Mouse (Mus musculus) C2C12 (cell line): ENCODE measurements around the gene Mpi.

Source experiments
- CTCF ChIP-seq: IDR thresholded peaks from one replicate; pipeline ENCODE4 v1.5.1; 2011; ENCODE audit not compliant: control insufficient read depth, insufficient read depth, insufficient read length
- FOSL1 ChIP-seq: IDR thresholded peaks from one replicate; pipeline ENCODE4 v1.8.0; 2011; ENCODE audit warnings: mild to moderate bottlenecking, low read length; ENCODE audit not compliant: poor library complexity, insufficient read depth, severe bottlenecking
- MAX ChIP-seq: IDR thresholded peaks from one replicate; pipeline ENCODE4 v1.6.1; 2011; ENCODE audit warnings: mild to moderate bottlenecking, control low read depth
- MYOD1 ChIP-seq: IDR thresholded peaks from one replicate; pipeline ENCODE4 v1.6.1; 2011; ENCODE audit warnings: low read depth; ENCODE audit not compliant: control insufficient read depth, insufficient read length
- USF1 ChIP-seq: IDR thresholded peaks from one replicate; pipeline ENCODE4 v1.6.1; 2011; ENCODE audit warnings: low read depth, mild to moderate bottlenecking, control low read depth, moderate library complexity

GRCm38 (mm10) chr9:57522114-57522860 is 30.3 kb downstream of the Mpi start:
- TF ChIP-seq CTCF: no peak
- no peak for TF ChIP-seq MAX
- TF ChIP-seq FOSL1: no peak
- no peak for TF ChIP-seq USF1
- no peak for TF ChIP-seq MYOD1
